Mouse (Mus musculus) ovary, postnatal 36 days (tissue): Measurements from ENCODE around the gene Adam34.
"Not testable (repeated sequence)": the region's sequence is repeated elsewhere in the genome, so short reads cannot be mapped to it uniquely, and the experiment has no call there.

ENCODE experiments used
- DNase-seq: peaks from one replicate; pipeline ENCODE4 v3.0.0; 2022; ENCODE audit warnings: low spot score, mixed read lengths

The Adam34 gene

DNA sequence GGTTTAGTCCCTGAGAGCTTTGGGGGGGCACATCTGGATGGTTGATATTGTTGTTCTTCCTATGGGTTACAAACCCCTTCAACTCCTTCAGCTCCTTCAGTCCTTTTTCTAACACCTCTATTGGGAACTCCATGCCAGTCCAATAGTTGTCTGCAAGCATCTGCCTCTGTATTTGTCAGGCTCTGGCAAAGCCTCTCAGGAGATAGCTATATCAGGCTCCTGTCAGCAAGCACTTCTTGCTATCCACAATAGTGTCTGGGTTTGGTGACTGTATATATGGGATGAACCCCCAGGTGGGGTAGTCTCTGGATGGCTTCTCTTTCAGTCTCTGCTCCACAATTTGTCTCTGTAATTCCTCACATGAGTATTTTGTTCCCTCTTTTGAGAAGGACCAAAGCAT, at the start of gene Adam34:
Adam34 (minus strand) TSS at position 101 of the 400 bp plus-strand sequence.
- DNase-seq, result no peak

DNA sequence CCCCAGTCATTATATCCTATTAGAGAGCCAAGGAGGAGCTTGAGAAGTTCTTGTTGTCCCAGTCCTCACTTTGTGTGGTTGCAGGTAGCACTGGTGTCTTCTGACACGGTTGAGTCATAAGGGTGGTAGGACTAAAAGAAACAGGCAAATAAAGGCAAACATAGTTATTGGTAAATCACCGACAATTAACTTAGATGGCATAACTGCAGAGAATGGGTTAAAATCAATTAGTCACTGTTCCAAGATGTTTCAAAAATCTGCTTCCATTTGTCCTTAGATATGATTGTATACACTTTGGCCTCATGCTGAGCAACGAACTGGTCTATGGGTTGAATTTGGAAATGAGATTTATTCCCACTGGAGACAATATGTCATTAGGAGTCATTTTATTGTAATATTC, 82.7 kb downstream of the Adam34 start, which contains the start of gene Gm5346:
Gm5346 (minus strand) TSS at position 101 of the 400 bp plus-strand sequence.
- no peak for DNase-seq

DNA sequence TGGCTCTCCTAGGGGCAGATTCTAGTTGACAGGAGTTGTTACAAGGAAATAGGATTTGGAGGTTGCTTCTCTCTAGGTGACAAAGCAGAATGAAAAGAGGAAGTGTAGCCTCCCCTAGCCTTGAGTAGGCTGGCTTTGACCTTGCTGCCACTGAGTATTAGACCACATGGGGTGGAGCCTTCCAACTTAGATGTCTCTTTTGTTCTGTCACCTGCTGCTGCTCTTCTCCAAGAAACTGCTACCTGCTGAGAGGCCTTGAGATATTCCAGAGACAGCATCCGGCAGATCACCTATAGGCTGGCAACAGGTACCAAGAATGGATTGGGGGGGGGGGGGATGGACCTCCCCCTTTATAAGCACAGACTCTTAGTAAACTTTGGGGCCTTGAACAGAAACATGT, 93.8 kb downstream of the Adam34 start:
- no peak for DNase-seq

DNA sequence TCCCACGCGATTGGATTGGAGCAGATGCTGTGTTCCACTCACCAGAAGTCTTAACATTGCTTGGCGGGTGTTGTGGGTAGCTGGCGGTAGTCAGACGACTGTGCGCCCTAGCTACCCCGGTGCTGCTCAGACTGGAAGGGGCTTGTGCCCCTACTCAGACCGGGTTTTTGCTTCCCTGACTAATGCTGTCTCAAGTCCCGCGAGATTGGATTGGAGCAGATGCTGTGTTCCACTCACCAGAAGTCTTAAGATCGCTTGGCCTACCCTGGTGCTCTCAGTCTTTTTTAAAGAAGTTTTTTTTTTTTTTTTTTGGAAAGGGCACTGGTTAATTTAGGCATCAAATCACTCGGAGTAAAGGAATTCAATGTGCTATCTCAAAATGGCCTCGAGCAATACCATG, 106.2 kb downstream of the Adam34 start:
- not testable (repeated sequence) for DNase-seq

GRCm38 (mm10) chr8:43603166-43603565, 106.7 kb downstream of the Adam34 start:
- not testable (repeated sequence) for DNase-seq
